Mouse (Mus musculus) forebrain, postnatal 0 days (tissue): ENCODE measurements around the gene Zfp217. TPM values are rescaled to one million over a fixed set of nuclear protein-coding genes. Genes with fewer than 3 reads are reported as not detected.

Experiments used
- ATAC-seq: fragments of 200-750 bp; cut with Nextera tagmentation; 2 replicates; pipeline ENCODE4 v1.8.0; 2017; ENCODE audit warnings: mild to moderate bottlenecking, moderate library complexity
- DNase-seq: peaks from one replicate; pipeline ENCODE4 v3.0.0-alpha.2; 2015
- H3K27ac ChIP-seq: fragments of 300-500 bp; sonication (generic); 2 replicates; pipeline ENCODE4 v1.5.1; 2014; ENCODE audit warnings: low read depth, mild to moderate bottlenecking, antibody characterized with exemption, low read length, moderate library complexity, mixed read lengths
- H3K27me3 ChIP-seq: fragments of 300-500 bp; sonication (generic); 2 replicates; pipeline ENCODE4 v1.6.1; 2014; ENCODE audit warnings: mild to moderate bottlenecking, low read length, mixed read lengths; ENCODE audit not compliant: insufficient read depth
- H3K36me3 ChIP-seq: fragments of 300-500 bp; sonication (generic); 2 replicates; pipeline ENCODE4 v1.6.1; 2014; ENCODE audit warnings: mild to moderate bottlenecking, moderate library complexity; ENCODE audit not compliant: insufficient read depth
- H3K4me1 ChIP-seq: fragments of 300-500 bp; sonication (generic); 2 replicates; pipeline ENCODE4 v1.6.1; 2014; ENCODE audit warnings: antibody characterized with exemption; ENCODE audit not compliant: insufficient read depth
- H3K4me2 ChIP-seq: fragments of 300-500 bp; sonication (generic); 2 replicates; pipeline ENCODE4 v1.6.1; 2014; ENCODE audit warnings: low read depth, mild to moderate bottlenecking, moderate library complexity
- H3K4me3 ChIP-seq: fragments of 300-500 bp; sonication (generic); 2 replicates; pipeline ENCODE4 v1.5.1; 2014; ENCODE audit warnings: low read depth, low read length, mixed read lengths
- H3K9ac ChIP-seq: fragments of 300-500 bp; sonication (generic); 2 replicates; pipeline ENCODE4 v1.6.1; 2014; ENCODE audit warnings: mild to moderate bottlenecking
- H3K9me3 ChIP-seq: fragments of 300-500 bp; sonication (generic); 2 replicates; pipeline ENCODE4 v1.6.1; 2016; ENCODE audit warnings: low read length
- CTCF ChIP-seq: sonication (generic); IDR thresholded peaks from 2 replicates; pipeline ENCODE4 v1.5.1; 2016; ENCODE audit warnings: antibody characterized with exemption, control low read depth, low read depth
- WGBS: fragments of 180-500 bp; shearing (Covaris S2); extraction: QIAGEN DNeasy Blood & Tissue Kit; methylation state at CpG from one replicate; pipeline ENCODE4 v1.1.7; 2014; 5-methylcytosine and 5-hydroxymethylcytosine counted together
- polyA plus RNA-seq: library from polyadenylated mRNA; unstranded; fragments of >200 nt; fragmentation: Nextera tagmentation; extraction: Ambion mirVana; gene quantifications from 2 replicates; pipeline ENCODE4 v1.2.1, GENCODE M21; 2015
- total RNA-seq: library from RNA; depleted of rRNA; stranded (reverse); fragments of >200 nt; gene quantifications from 2 replicates; pipeline ENCODE4 v1.2.3, GENCODE M21; 2014

Gene Zfp217
- total and polyA plus RNA-seq, 2 experiments from 2014 or later: 0.64 to 3.3 TPM

DNA sequence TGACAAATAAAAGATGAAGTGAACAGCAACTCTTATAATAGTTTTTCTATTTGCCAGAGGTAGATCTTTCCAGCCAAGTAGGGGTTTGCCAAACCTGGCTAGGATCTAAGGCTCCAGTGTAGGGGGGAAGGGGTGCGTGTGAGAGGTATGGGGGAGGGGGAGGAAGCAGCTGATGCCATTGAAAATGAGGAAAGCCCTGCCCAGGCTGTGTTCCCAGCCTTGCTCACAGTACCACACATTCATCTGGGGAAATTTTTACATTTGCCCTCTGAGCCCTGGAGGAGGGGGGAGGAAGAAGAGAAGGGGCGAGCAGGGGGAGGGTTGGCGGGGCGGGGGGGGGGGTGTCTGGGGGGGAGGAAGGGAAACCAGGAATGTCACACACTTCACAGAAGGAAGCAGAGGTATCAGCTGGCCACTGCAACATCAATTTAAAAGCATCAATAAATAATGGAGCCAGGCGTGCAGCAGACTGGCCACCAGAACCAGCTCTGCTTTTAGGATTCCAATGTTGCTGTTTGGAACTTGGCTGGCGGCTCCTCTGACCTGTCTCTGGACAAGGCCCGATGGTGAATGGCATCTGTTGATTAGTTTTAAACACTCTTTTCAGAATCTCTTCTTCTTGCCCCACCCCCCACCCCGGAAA, 28.5 kb upstream of the Zfp217 start:
- Histone ChIP-seq H3K4me3 (no peak overlapping the region), H3K4me1 (no peaks in the 10 kb centered on the region), H3K9ac (no peak overlapping the region), H3K27me3 (no peaks in the 10 kb centered on the region), H3K9me3 (no peaks in the 10 kb centered on the region), H3K27ac (no peak overlapping the region), H3K4me2 (no peak overlapping the region), H3K36me3 (no peaks in the 10 kb centered on the region)
- no peak for DNase-seq
- ATAC-seq: no peak
- no peak for TF ChIP-seq CTCF
- WGBS: 20% methylated on average over 8 of the region's 8 CpGs

DNA sequence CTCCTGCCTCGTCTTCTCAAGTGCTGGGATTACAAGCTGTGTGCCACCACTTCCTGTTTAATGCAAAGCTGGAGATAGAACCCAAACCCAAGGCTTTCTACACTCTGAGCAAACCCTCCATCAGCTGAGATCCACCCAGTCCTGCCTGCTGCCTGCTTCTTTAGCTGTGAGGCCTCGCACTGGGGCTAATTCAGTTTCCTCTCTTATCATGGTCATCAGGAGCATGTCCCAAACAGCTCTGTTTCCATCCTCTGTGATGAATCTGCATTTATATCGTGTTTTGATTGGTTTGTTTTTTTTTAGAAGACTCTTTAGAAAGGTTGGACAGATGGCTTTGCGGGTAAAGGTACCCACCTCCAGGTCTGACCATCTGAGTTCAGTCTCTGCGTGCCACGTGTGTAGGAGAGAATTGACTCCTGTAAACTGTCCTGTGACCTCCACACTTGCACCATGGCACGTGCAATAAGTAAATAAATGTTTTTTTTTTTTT, 27.8 kb upstream of the Zfp217 start:
- Histone ChIP-seq H3K4me3 (no peak overlapping the region), H3K27ac (no peak overlapping the region), H3K9ac (no peak overlapping the region), H3K27me3 (no peaks in the 10 kb centered on the region), H3K36me3 (no peaks in the 10 kb centered on the region), H3K9me3 (no peaks in the 10 kb centered on the region), H3K4me1 (no peaks in the 10 kb centered on the region), H3K4me2 (no peak overlapping the region)
- WGBS: 82% methylated on average over 7 of the region's 7 CpGs
- no peak for DNase-seq
- no peak for TF ChIP-seq CTCF
- no peak for ATAC-seq

DNA sequence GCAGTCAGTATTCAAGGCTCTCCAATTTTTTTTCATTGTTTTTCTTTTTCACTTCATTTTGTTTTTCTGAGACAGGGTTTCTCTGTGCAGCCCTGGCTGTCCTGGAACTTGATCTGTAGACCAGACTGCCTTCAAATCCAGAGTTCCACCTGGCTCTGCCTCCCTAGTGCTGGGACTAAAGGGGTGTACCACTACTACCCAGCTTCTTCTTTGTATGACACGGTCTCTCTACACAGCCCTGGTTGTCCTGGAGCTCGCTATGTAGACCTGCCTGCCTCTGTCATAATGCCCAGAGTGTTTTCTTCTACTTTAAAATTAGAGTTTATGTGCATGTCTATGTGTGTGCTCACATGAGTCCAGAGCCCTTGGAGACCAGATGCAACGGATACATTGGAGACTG, 27.3 kb upstream of the Zfp217 start:
- H3K4me1 ChIP-seq: no peaks in the 10 kb centered on the region
- no peaks in the 10 kb centered on the region for H3K9me3 ChIP-seq

DNA sequence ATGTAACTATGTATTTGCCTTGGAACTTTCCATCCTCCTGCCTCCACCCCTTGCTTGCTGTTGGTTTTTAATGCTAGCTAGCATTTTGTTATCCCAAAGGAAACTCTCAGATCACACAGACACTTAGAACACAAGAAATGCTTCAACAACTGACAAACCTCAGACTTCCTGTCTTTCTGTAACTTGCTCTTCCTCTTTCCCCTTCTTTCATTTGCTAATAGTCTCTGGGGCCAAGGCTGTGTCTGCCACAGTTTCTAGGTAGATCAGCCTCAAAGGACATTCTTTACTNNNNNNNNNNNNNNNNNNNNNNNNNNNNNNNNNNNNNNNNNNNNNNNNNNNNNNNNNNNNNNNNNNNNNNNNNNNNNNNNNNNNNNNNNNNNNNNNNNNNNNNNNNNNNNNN, 21.2 kb upstream of the Zfp217 start:
- Histone ChIP-seq H3K36me3 (no peaks in the 10 kb centered on the region), H3K9me3 (no peaks in the 10 kb centered on the region), H3K4me2 (no peak overlapping the region), H3K27ac (no peak overlapping the region), H3K27me3 (no peaks in the 10 kb centered on the region), H3K4me1 (no peaks in the 10 kb centered on the region), H3K4me3 (no peak overlapping the region), H3K9ac (no peak overlapping the region)
- DNase-seq (no peak), ATAC-seq (no peak)
- no peak for TF ChIP-seq CTCF

More for the DNA sequence above, 27.3 kb upstream of the Zfp217 start:
- H3K9ac ChIP-seq: no peak overlapping the region
- 76% methylated on average over 3 of the region's 3 CpGs for WGBS
- H3K27me3 ChIP-seq: no peaks in the 10 kb centered on the region
- no peak for TF ChIP-seq CTCF
- H3K4me2 ChIP-seq: no peak overlapping the region
- ATAC-seq (no peak), DNase-seq (no peak)
- no peak overlapping the region for H3K27ac ChIP-seq
- no peaks in the 10 kb centered on the region for H3K36me3 ChIP-seq
- no peak overlapping the region for H3K4me3 ChIP-seq

DNA sequence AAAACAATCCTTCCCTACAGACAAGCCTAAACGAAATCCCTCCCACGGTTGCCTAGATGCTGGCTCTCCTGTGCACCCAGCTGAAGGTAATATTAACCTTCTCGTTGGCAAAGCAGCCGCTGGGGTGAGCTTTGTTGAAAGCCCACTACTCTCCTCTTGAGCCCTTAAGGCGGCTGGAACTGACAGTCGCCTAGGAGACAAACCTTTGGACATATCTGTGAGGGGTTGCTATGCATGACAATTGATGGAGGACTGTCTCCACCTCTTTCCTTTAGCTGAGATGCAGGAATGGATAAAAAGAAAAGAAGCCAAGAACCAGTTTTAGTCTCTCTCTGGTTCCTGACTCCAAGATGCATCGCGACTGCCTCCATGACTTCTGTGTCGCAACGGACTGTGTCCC, 17.7 kb upstream of the Zfp217 start:
- no peak overlapping the region for H3K9ac ChIP-seq
- H3K36me3 ChIP-seq: no peaks in the 10 kb centered on the region
- ATAC-seq (no peak), DNase-seq (no peak)
- H3K4me1 ChIP-seq: no peaks in the 10 kb centered on the region
- H3K27ac ChIP-seq: no peak overlapping the region
- 64% methylated on average over 10 of the region's 10 CpGs for WGBS
- H3K27me3 ChIP-seq: no peaks in the 10 kb centered on the region
- H3K9me3 ChIP-seq: no peaks in the 10 kb centered on the region
- H3K4me2 ChIP-seq: no peak overlapping the region
- no peak for TF ChIP-seq CTCF
- no peak overlapping the region for H3K4me3 ChIP-seq

DNA sequence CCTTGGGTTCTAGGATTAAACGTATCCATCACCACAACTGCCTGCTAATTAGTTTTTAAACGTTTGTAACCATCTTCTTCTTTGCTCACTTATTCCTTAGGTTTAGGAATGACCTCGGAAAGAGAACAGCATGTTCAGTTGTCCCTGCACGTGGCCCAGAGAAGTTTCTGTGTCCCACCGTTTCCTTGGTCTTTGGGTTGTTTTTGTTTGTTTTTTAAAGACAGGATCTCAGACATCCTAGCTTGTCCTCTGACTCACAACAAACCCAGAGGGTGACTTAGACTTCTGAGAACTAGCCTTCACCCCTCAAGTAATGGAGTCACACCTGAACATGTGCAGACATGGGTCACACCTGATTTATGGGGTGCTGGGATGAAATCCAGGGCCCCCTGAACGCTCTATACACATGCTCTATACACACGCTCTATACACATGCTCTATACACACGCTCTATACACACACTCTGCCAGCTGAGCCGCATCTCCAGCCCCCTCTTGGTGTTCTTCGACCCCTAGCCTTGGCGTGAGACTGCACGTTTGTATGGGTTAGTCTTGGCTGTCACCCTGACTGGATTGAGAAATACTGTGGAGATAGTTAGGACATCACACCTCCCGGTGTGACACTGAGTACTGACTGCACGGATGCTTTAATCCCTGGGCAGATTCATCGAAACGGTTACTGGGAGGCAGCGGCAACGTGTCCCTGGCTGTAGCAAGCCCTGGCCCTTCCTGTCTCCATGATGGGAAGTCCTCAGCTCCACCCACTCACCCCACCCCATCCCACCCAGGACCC, 16.0 kb upstream of the Zfp217 start:
- no peaks in the 10 kb centered on the region for H3K4me1 ChIP-seq
- H3K9ac ChIP-seq: no peak overlapping the region
- no peak overlapping the region for H3K27ac ChIP-seq
- no peaks in the 10 kb centered on the region for H3K36me3 ChIP-seq
- H3K9me3 ChIP-seq: no peaks in the 10 kb centered on the region
- WGBS: 87% methylated on average over 18 of the region's 18 CpGs
- no peak for TF ChIP-seq CTCF
- H3K4me3 ChIP-seq: no peak overlapping the region
- H3K4me2 ChIP-seq: no peak overlapping the region
- no peak for ATAC-seq
- H3K27me3 ChIP-seq: no peaks in the 10 kb centered on the region
- no peak for DNase-seq
